Mouse (Mus musculus): ENCODE results near the gene Diras2. TPM values are rescaled to one million over a fixed set of nuclear protein-coding genes. Genes with fewer than 3 reads are reported as not detected.

Diras2 gene
- not detected for polyA plus RNA-seq (2017; shearing (Covaris generic))

- ATAC-seq, result no peak
Observed at GRCm38 (mm10) chr13:52531121-52531520, at the start of gene Diras2. Diras2 (minus strand) TSS chr13:52531279.

- no peak for ATAC-seq
Observed at GRCm38 (mm10) chr13:52578776-52579175, 47.7 kb upstream of the Diras2 start.

- no peak for ATAC-seq
Observed at GRCm38 (mm10) chr13:52577939-52578338, 46.9 kb upstream of the Diras2 start.

GRCm38 (mm10) chr13:52577326-52577920 lies 46.3 kb upstream of the Diras2 start:
- no peak for ATAC-seq

GRCm38 (mm10) chr13:52576841-52577240 lies 45.8 kb upstream of the Diras2 start:
- no peak for ATAC-seq

- ATAC-seq, result no peak
Observed at GRCm38 (mm10) chr13:52576021-52576614, 45.0 kb upstream of the Diras2 start.

- ATAC-seq, result no peak
Observed at GRCm38 (mm10) chr13:52575483-52575882, 44.4 kb upstream of the Diras2 start.

- ATAC-seq, result no peak
Observed at GRCm38 (mm10) chr13:52574311-52574710, 43.2 kb upstream of the Diras2 start.

- ATAC-seq, result no peak
Observed at GRCm38 (mm10) chr13:52572451-52573446, 41.7 kb upstream of the Diras2 start.

- ATAC-seq, result no peak
Observed at GRCm38 (mm10) chr13:52571591-52572384, 40.7 kb upstream of the Diras2 start.

- ATAC-seq, result no peak
Observed at GRCm38 (mm10) chr13:52570276-52570675, 39.2 kb upstream of the Diras2 start.

GRCm38 (mm10) chr13:52569194-52569769 lies 38.2 kb upstream of the Diras2 start:
- no peak for ATAC-seq

- ATAC-seq, result no peak
Observed at GRCm38 (mm10) chr13:52566777-52567176, 35.7 kb upstream of the Diras2 start.

- no peak for ATAC-seq
Observed at GRCm38 (mm10) chr13:52566188-52566760, 35.2 kb upstream of the Diras2 start.

- ATAC-seq, result no peak
Observed at GRCm38 (mm10) chr13:52565103-52565739, 34.1 kb upstream of the Diras2 start.

- ATAC-seq, result no peak
Observed at GRCm38 (mm10) chr13:52562166-52562571, 31.1 kb upstream of the Diras2 start.

- no peak for ATAC-seq
Observed at GRCm38 (mm10) chr13:52561367-52562165, 30.5 kb upstream of the Diras2 start.

- no peak for ATAC-seq
Observed at GRCm38 (mm10) chr13:52557421-52557820, 26.3 kb upstream of the Diras2 start.

GRCm38 (mm10) chr13:52554722-52555121 lies 23.6 kb upstream of the Diras2 start:
- no peak for ATAC-seq

- ATAC-seq, result no peak
Observed at GRCm38 (mm10) chr13:52552822-52553477, 21.9 kb upstream of the Diras2 start.

Measured in activated CD4-positive, CD25-positive, alpha-beta regulatory T cell, adult 4 months (primary cell).